18 mouse cellular contexts compared by ENCODE assay signal in genomic region chr17:84622873-84623272, GRCm38 (mm10). TPM values are rescaled to one million over a fixed set of nuclear protein-coding genes. Genes with fewer than 3 reads are reported as not detected.
A peak's percentile ranks its signal among the peaks of the same experiment; 100 is the strongest.
DNase-seq lines count a peak whose midpoint lies in the region; ATAC-seq and TF ChIP-seq lines count a peak whose summit lies in the region.
"Had no signal": no experiment of that assay in that cellular context is flagged by ENCODE, and none has a peak within 500 bp of the region (broad histone marks: within the 10 kb centered on the region; RNA-seq: fewer than 3 reads in every experiment).

No protein-coding gene starts in this region.

- no peak for ATAC-seq in lung, embryonic 14.5 days (ENCODE audit: insufficient read depth)
- ATAC-seq in limb, embryonic 15.5 days (ENCODE audit: insufficient number of reproducible peaks, low FRiP score, low TSS enrichment, low read depth) = no peak
- no peak for ATAC-seq in megakaryocyte progenitor cell, adult 5-6 weeks (replicated peaks; ENCODE audit: poor library complexity)
- ATAC-seq: midbrain, embryonic 13.5 days; Patski had no signal

- H3K36me3 ChIP-seq in lung, embryonic 14.5 days (ENCODE audit: insufficient read depth) = peaks cover 9% of the 10 kb centered on the region; the same call in 1 of the 2 replicates
- peaks cover 17% of the 10 kb centered on the region; the same call in 1 of the 2 replicates for H3K36me3 ChIP-seq in limb, embryonic 15.5 days
- H3K36me3 ChIP-seq: hindbrain, embryonic 15.5 days; midbrain, embryonic 13.5 days had no signal

- DNase-seq in embryo, embryonic 10.5 days (ENCODE audit: low spot score) = peak; percentile 69
- DNase-seq in embryo, embryonic 10 days (ENCODE audit: low spot score) = no peak
- DNase-seq in lung, embryonic 14.5 days = peak; percentile 44
- DNase-seq in lung, postnatal 10 days = no peak
- no peak for DNase-seq in thymus, postnatal 25 days
- DNase-seq: cerebellum, adult 2 months; left cerebral cortex, postnatal 4 days; lung, adult 18-20 months; right cerebral cortex, postnatal 14 days had no signal

- no peaks in the 10 kb centered on the region for H3K27me3 ChIP-seq in lung, embryonic 14.5 days (ENCODE audit: insufficient read depth, low read length)
- no peaks in the 10 kb centered on the region for H3K27me3 ChIP-seq in limb, embryonic 15.5 days
- H3K27me3 ChIP-seq: hindbrain, embryonic 15.5 days; midbrain, embryonic 13.5 days; Patski had no signal

- no peaks in the 10 kb centered on the region for H3K9me3 ChIP-seq in lung, embryonic 14.5 days (ENCODE audit: low read depth, low read length)
- no peaks in the 10 kb centered on the region for H3K9me3 ChIP-seq in limb, embryonic 15.5 days
- H3K9me3 ChIP-seq: hindbrain, embryonic 15.5 days; midbrain, embryonic 13.5 days had no signal

- H3K9ac ChIP-seq in lung, embryonic 14.5 days = no peak overlapping the region
- no peak overlapping the region for H3K9ac ChIP-seq in limb, embryonic 15.5 days
- H3K9ac ChIP-seq: hindbrain, embryonic 15.5 days; midbrain, embryonic 13.5 days had no signal

- no peak for TF ChIP-seq POLR2A in embryonic fibroblast, embryonic 13.5 days (IDR thresholded peaks at IDR 0.05; ENCODE audit: low read depth, low read length)

- 54% methylated on average over 2 of the region's 2 CpGs for WGBS in lung, embryonic 14.5 days
- WGBS in limb, embryonic 15.5 days = 28% methylated on average over 2 of the region's 2 CpGs

- peaks cover 6% of the 10 kb centered on the region; the same call in 1 of the 2 replicates for H3K4me1 ChIP-seq in lung, embryonic 14.5 days (ENCODE audit: insufficient read depth)
- H3K4me1 ChIP-seq in embryonic fibroblast, embryonic 13.5 days (ENCODE audit: control insufficient read depth, insufficient read depth, low read length) = peaks cover 6% of the 10 kb centered on the region; the same call in 1 of the 2 replicates
- peaks cover 19% of the 10 kb centered on the region for H3K4me1 ChIP-seq in limb, embryonic 15.5 days

- no peak for TF ChIP-seq CTCF in lung, embryonic 14.5 days (IDR thresholded peaks at IDR 0.05; ENCODE audit: low read depth)
- no peak for TF ChIP-seq CTCF in embryonic fibroblast, embryonic 13.5 days (IDR thresholded peaks at IDR 0.05; ENCODE audit: borderline replicate concordance, insufficient read depth, low read length)

- no peak overlapping the region for H3K27ac ChIP-seq in lung, embryonic 14.5 days (ENCODE audit: low read depth)
- H3K27ac ChIP-seq in embryonic fibroblast, embryonic 13.5 days (ENCODE audit: insufficient read depth, low read length) = peak overlapping the region; percentile 72; the same call in 1 of the 2 replicates
- peak overlapping the region; percentile 86 for H3K27ac ChIP-seq in limb, embryonic 15.5 days
- H3K27ac ChIP-seq: hindbrain, embryonic 15.5 days; midbrain, embryonic 13.5 days had no signal

- H3K4me2 ChIP-seq in lung, embryonic 14.5 days = no peak overlapping the region
- no peak overlapping the region for H3K4me2 ChIP-seq in limb, embryonic 15.5 days
- H3K4me2 ChIP-seq: hindbrain, embryonic 15.5 days; midbrain, embryonic 13.5 days had no signal

- H3K4me3 ChIP-seq in lung, embryonic 14.5 days (ENCODE audit: low read depth, low read length) = no peak overlapping the region
- H3K4me3 ChIP-seq in embryonic fibroblast, embryonic 13.5 days (ENCODE audit: insufficient read depth, low read length) = no peak overlapping the region
- H3K4me3 ChIP-seq in limb, embryonic 15.5 days = no peak overlapping the region
- H3K4me3 ChIP-seq: hindbrain, embryonic 15.5 days; midbrain, embryonic 13.5 days had no signal

RNA-seq across cellular contexts. Expression of gene Dync2li1, which starts 3.4 kb away (rescaled TPM):
- 33.8 and 36.5 TPM in 2 replicates for polyA plus RNA-seq in lung, embryonic 14.5 days (2014; fragmentation: Nextera tagmentation; extraction: Ambion mirVana)
- polyA plus RNA-seq in embryonic fibroblast, embryonic 13.5 days (2011; ENCODE audit: insufficient read length, low read depth, missing spikeins) = 18.9 and 21.4 TPM in 2 replicates
- 26.8 and 29.1 TPM in 2 replicates for polyA plus RNA-seq in limb, embryonic 15.5 days (2015; fragmentation: Nextera tagmentation; extraction: Ambion mirVana)
- total RNA-seq in megakaryocyte progenitor cell, adult 5-6 weeks (2015) = 4.9 and 6.3 TPM in 2 replicates
- total RNA-seq in megakaryocyte progenitor cell, adult 5-6 weeks (2017) = 3.5 and 5.9 TPM in 2 replicates

RNA-seq across cellular contexts. Expression of gene Abcg8, which starts 53.2 kb away (rescaled TPM):
- polyA plus RNA-seq in lung, embryonic 14.5 days (2014; fragmentation: Nextera tagmentation; extraction: Ambion mirVana) = 0.05 and 0.11 TPM in 2 replicates
- not detected in 2 replicates for polyA plus RNA-seq in embryonic fibroblast, embryonic 13.5 days (2011; ENCODE audit: insufficient read length, low read depth, missing spikeins)
- 0.10 TPM in 1 of 2 replicates, not detected in the other for polyA plus RNA-seq in limb, embryonic 15.5 days (2015; fragmentation: Nextera tagmentation; extraction: Ambion mirVana)
- total RNA-seq in megakaryocyte progenitor cell, adult 5-6 weeks (2015) = not detected in 2 replicates
- total RNA-seq in megakaryocyte progenitor cell, adult 5-6 weeks (2017) = not detected in 2 replicates
- total RNA-seq: layer of hippocampus, postnatal 25 days; left cerebral cortex, postnatal 4 days had no signal
- polyA plus RNA-seq: cerebellum, adult 2 months; heart, postnatal 0 days had no signal

RNA-seq across cellular contexts. Expression of gene Abcg5, which starts 59.9 kb away (rescaled TPM):
- 0.57 and 0.70 TPM in 2 replicates for polyA plus RNA-seq in lung, embryonic 14.5 days (2014; fragmentation: Nextera tagmentation; extraction: Ambion mirVana)
- polyA plus RNA-seq in embryonic fibroblast, embryonic 13.5 days (2011; ENCODE audit: insufficient read length, low read depth, missing spikeins) = not detected in 2 replicates
- polyA plus RNA-seq in limb, embryonic 15.5 days (2015; fragmentation: Nextera tagmentation; extraction: Ambion mirVana) = 1.8 and 1.9 TPM in 2 replicates
- total RNA-seq in megakaryocyte progenitor cell, adult 5-6 weeks (2015) = not detected in 2 replicates
- not detected in 2 replicates for total RNA-seq in megakaryocyte progenitor cell, adult 5-6 weeks (2017)
- total RNA-seq: gastrocnemius, postnatal 4 days; layer of hippocampus, postnatal 25 days had no signal
- polyA plus RNA-seq: heart, postnatal 0 days; Patski had no signal

Comparison
In these comparisons a context has a peak if more than half of its experiments do, and no peak if none do; other contexts are left out.
1. DNase-seq: peak in embryo, embryonic 10.5 days (single experiment) and lung, embryonic 14.5 days (single experiment); none in embryo, embryonic 10 days (single experiment), lung, postnatal 10 days (single experiment) and thymus, postnatal 25 days (single experiment).